Mouse (Mus musculus) thymus, postnatal 25 days (tissue): ENCODE data around the gene Hoxd9.

Experiments used
- DNase-seq: peaks from one replicate; pipeline ENCODE4 v3.0.0; 2022

The Hoxd9 gene

DNA sequence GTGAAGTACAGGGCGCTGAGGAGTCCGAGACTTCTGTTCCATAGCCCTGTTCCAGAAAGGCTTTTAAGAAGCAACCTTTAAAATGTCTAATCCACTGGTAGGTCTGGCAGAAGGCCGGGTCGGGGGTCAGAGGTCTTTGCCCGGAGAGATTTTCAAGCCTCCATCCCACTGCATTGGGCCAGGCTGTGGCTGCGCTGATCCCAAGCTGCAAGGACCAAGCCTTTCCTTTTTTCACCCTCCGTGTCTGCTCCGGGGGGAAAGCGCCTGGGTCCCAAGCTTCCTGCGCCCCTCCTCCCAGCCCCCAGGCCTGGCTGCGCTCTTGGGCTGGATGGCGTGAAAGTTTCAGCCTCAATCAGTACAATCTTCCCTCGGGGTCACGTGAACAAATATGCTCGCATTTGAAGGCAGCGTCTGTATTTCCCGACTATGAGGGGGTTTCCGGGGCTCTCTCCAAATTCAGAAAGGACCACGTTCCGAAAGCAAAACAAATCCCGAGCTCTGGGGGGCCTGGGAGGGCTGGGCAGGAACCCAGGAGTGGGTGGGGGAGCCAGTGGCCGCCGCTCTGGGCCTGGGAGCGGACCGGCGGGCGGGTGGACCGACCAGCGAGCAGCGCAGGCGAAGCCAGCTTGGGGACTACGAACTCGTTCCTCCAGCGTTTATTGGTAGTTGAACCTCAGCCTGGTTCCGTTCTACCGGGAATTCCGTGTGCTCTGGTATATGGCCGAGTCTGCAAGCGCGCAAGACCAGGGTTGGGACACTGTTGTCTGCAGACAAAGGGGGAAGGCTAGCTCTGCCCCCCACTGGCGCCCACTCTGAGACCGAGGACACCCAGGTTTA lies 38.5 kb downstream of the Hoxd9 start:
- no peak for DNase-seq

DNA sequence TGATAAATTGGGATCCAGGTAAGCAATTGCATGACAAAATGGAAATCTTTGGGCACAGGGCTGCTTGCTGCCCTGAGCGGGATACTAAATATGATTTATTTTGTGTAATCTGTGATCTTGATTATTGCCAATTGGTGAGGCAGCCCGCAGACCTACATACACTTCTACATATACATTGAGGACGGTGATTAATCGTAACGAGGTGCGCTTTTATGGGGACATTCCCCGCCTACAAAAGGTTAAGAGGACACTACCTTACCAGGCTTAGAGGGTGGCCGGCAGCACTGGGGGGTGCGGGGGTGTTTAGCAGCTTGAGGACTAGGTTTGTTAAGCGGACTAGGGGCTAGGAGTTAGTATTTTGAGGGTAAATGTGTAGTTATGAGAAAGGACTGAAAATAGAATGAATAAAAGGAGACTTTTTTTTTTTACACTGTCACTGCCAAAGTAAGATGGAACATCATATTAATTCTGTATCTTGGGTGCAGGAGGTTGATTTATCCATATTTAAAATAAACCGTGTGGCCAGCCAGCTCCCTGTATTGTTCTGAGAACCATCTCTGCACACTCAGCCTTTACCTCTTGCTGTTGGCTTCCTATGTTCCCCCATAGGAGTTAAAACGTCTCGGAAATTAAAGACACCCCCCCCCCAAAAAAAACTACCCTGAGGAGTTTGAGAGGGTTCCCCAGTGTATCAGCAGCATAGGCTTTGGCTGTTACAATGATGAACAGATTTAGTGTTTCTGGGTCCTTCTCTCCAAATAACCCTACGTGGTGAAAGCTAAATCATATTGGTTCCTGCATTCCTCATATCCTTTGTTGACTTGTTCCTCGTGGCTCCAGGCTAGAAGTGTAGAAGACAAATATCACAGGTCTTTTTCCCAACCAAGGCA lies 39.4 kb downstream of the Hoxd9 start:
- DNase-seq: no peak

- DNase-seq: no peak
Measured at GRCm38 (mm10) chr2:74737578-74738070, 40.1 kb downstream of the Hoxd9 start.

GRCm38 (mm10) chr2:74738623-74739475 lies 41.3 kb downstream of the Hoxd9 start:
- DNase-seq: no peak

- no peak for DNase-seq
Measured at GRCm38 (mm10) chr2:74739476-74739800, 41.9 kb downstream of the Hoxd9 start.

DNA sequence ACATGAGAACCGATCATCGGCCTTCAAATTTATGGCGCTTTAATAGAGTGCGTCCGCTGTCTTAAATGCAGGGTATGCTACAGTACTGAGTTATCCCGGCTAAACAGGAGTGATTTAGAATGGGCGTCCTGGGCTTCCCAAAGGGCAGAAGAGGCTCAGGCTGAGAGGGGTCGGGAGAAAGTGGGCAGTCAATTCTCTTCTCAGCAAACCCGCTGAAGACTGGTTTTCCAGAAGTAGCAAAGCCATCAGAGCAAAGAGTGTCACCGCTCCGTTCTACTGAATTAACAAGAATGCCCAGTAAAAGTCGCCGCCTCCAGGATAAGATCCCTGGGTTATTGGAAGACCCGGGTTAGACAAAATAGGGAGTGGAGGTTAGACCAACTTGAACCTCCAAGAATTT lies 42.3 kb downstream of the Hoxd9 start:
- no peak for DNase-seq

GRCm38 (mm10) chr2:74740311-74741091 lies 43.0 kb downstream of the Hoxd9 start:
- DNase-seq: no peak

DNA sequence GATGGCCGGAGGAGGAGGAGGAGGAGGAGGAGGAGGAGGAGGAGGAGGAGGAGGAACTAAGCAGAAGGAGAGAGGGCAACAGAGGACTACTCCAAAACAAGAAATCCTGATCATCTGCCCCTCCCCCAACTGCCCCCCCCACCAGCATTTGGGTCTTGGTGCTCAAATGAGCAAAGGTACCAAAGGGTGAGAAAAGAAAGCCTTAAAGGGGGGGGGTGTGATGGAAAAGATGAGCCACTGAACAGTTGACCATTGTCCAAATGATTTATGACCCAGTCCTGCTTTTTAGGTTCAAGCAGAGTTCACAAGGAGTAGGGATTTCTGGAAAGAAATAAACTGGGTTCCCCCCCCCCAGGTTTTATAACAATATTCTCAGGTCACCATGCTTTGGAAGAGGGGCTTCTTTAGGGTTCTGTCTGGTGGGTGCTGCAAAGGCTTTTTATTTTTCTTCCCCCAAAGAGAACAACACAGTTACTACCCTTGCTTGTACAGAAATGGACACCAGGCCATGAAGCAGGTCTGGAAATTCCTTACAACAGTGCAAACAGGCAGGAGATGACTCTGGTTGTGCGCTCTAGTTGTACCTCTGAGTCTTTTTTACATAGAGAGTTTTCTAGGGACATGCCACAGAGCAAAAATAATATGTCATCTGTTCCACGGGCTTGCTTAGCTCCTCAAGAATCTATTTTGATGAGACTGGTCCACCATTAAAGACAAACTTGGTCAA lies 43.9 kb downstream of the Hoxd9 start:
- DNase-seq: no peak

GRCm38 (mm10) chr2:74741979-74742277 lies 44.4 kb downstream of the Hoxd9 start:
- DNase-seq: no peak

- no peak for DNase-seq
Measured at GRCm38 (mm10) chr2:74745540-74746297, 48.2 kb downstream of the Hoxd9 start.

DNA sequence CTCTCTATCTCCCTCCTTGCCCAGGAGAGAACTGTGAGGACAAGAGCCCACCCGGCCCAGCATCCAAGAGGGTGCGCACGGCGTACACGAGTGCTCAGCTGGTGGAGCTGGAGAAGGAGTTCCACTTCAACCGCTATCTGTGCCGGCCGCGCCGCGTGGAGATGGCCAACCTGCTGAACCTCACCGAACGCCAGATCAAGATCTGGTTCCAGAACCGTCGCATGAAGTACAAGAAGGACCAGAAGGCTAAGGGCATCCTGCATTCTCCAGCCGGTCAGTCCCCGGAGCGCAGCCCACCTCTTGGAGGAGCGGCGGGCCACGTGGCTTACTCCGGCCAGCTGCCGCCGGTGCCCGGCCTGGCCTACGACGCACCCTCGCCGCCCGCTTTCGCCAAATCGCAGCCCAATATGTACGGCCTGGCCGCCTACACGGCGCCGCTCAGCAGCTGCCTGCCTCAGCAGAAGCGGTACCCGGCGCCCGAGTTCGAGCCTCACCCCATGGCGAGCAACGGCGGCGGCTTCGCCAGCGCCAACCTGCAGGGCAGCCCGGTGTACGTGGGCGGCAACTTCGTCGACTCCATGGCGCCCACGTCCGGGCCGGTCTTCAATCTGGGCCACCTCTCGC lies 48.9 kb downstream of the Hoxd9 start:
- DNase-seq: no peak

DNA sequence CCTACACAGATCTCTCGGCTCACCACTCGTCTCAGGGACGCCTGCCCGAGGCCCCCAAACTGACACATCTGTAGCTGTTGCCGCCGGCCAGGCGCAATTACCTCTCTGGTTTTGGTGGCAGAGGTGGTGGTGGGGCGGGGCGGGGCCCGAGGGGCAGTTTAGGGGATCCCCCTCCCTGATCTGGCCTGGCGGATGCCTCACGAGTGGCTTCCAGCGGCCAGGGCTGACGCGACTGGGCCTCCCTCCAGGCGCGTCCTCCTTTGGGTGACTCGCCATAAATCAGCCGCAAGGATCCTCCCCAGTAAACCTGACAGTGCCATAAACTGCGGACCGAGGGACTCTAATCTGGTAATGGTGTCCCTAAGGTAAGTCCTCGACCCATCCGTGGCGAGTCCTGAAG lies 49.5 kb downstream of the Hoxd9 start:
- DNase-seq: no peak

GRCm38 (mm10) chr2:74747661-74748141 lies 50.2 kb downstream of the Hoxd9 start:
- DNase-seq: no peak

- DNase-seq: no peak
Measured at GRCm38 (mm10) chr2:74748436-74748995, 51.0 kb downstream of the Hoxd9 start.

- DNase-seq: peak; percentile 36
Measured at GRCm38 (mm10) chr2:74749337-74750121, 52.0 kb downstream of the Hoxd9 start.
